Mouse (Mus musculus) bone marrow, adult 2 months (tissue): ENCODE results near the gene Ppp1r14d.

Source experiments
- CTCF ChIP-seq: fragments of 200-500 bp; IDR thresholded peaks from 2 replicates; pipeline ENCODE4 v1.5.1; 2011; ENCODE audit warnings: low read length, control low read depth; ENCODE audit not compliant: control insufficient read depth, insufficient read depth
- POLR2A ChIP-seq: fragments of 200-500 bp; IDR thresholded peaks from 2 replicates; pipeline ENCODE4 v1.6.1; 2011; ENCODE audit warnings: low read depth, mild to moderate bottlenecking, control low read depth, low read length, borderline replicate concordance; ENCODE audit not compliant: control insufficient read depth

DNA sequence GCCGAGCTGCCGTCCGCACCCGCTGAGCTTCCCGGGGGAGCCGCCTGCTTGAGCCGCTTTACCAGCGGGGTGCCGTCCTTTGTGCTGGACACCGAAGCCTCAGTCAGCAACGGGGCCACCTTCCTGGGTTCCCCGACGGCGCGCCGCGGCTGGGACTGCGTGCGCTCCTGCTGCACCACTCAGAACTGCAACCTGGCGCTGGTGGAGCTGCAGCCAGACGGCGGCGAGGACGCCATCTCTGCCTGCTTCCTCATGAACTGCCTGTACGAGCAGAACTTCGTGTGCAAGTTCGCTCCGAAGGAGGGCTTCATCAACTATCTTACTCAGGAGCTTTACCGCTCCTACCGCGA, 8.1 kb upstream of the Ppp1r14d start:
- no peak for TF ChIP-seq POLR2A
- no peak for TF ChIP-seq CTCF
